Mouse (Mus musculus): ENCODE measurements around the gene Cd180. TPM values are rescaled to one million over a fixed set of nuclear protein-coding genes. Genes with fewer than 3 reads are reported as not detected.

The Cd180 gene
- total RNA-seq (2023) = 532 to 568 TPM (median 553 TPM) in 4 replicates

DNA sequence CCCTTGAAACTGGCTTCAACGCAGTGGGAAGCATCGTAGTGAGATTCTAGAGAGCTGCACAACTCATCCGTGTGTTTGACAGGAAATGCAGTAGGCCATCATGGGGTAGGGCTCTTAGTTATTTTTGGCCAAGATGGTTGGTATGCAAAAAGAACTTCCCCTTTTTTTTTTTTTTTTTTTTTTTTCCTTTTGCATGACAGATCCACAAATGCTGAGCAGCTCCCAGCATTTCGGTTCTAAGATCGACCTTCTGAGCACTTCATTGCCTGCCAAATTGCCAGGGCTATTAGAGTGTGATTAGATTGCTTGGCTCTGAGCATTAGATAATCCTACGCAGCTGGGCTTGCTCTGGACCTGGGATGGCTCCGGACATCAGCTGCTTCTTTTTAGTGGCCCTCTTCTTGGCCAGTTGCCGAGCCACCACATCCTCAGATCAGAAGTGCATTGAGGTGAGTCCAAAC, at the start of gene Cd180:
TSS of gene Cd180 (plus strand) at position 218 of the 461 bp plus-strand sequence.

Measured in B cell, adult 62 days (primary cell).